Mouse (Mus musculus): ENCODE data around the gene Syt3. TPM values are rescaled to one million over a fixed set of nuclear protein-coding genes. Genes with fewer than 3 reads are reported as not detected.
A peak's percentile ranks its signal among the peaks of the same experiment; 100 is the strongest.

The Syt3 gene
- polyA plus RNA-seq, 1 experiment from 2014 or later: 61.8 TPM

- Histone ChIP-seq H3K9me3 (ENCODE audit: control insufficient read depth, low read length) (no peaks in the 10 kb centered on the region), H3K27me3 (ENCODE audit: control insufficient read depth, insufficient read depth, low read length) (no peaks in the 10 kb centered on the region), H3K4me2 (replicated peaks) (peak overlapping the region; percentile 62), H3K4me3 (replicated peaks; ENCODE audit: low read length) (peak overlapping the region; percentile 44), H3K4me1 (replicated peaks; ENCODE audit: control insufficient read depth, insufficient read depth, low read length) (peaks cover 11% of the 10 kb centered on the region), H3K36me3 (replicated peaks; ENCODE audit: control insufficient read depth, insufficient read depth) (no peaks in the 10 kb centered on the region), H3K27ac (peak overlapping the region; percentile 71), H3K9ac (peak overlapping the region; percentile 53)
- DNase-seq (ENCODE audit: low spot score) (peak; percentile 90), ATAC-seq (ENCODE audit: low FRiP score) (peak; percentile 92)
- WGBS: under 1% methylated on average over 19 of the region's 19 CpGs
Observed at GRCm38 (mm10) chr7:44373889-44374652, 9.8 kb upstream of the Syt3 start.

GRCm38 (mm10) chr7:44374756-44375155 lies 9.1 kb upstream of the Syt3 start:
- no peaks in the 10 kb centered on the region for H3K36me3 ChIP-seq (replicated peaks; ENCODE audit: control insufficient read depth, insufficient read depth)
- peak overlapping the region; percentile 62 for H3K4me2 ChIP-seq (replicated peaks)
- H3K4me3 ChIP-seq (replicated peaks; ENCODE audit: low read length): peak overlapping the region; percentile 44
- WGBS: 1% methylated on average over 5 of the region's 5 CpGs
- H3K9me3 ChIP-seq (ENCODE audit: control insufficient read depth, low read length): no peaks in the 10 kb centered on the region
- H3K27me3 ChIP-seq (ENCODE audit: control insufficient read depth, insufficient read depth, low read length): no peaks in the 10 kb centered on the region
- DNase-seq (ENCODE audit: low spot score) (no peak), ATAC-seq (ENCODE audit: low FRiP score) (peak; percentile 38; the same call in 1 of the 2 replicates)
- peak overlapping the region; percentile 53 for H3K9ac ChIP-seq
- peak overlapping the region; percentile 71 for H3K27ac ChIP-seq
- peaks cover 11% of the 10 kb centered on the region for H3K4me1 ChIP-seq (replicated peaks; ENCODE audit: control insufficient read depth, insufficient read depth, low read length)

GRCm38 (mm10) chr7:44375207-44375606 lies 8.7 kb upstream of the Syt3 start:
- H3K36me3 ChIP-seq (replicated peaks; ENCODE audit: control insufficient read depth, insufficient read depth): no peaks in the 10 kb centered on the region
- H3K27me3 ChIP-seq (ENCODE audit: control insufficient read depth, insufficient read depth, low read length): no peaks in the 10 kb centered on the region
- H3K4me1 ChIP-seq (replicated peaks; ENCODE audit: control insufficient read depth, insufficient read depth, low read length): peaks cover 11% of the 10 kb centered on the region
- WGBS: 5% methylated on average over 10 of the region's 10 CpGs
- no peak for DNase-seq (ENCODE audit: low spot score)
- H3K4me2 ChIP-seq (replicated peaks): peak overlapping the region; percentile 62
- no peak for ATAC-seq (ENCODE audit: low FRiP score)
- H3K27ac ChIP-seq: no peak overlapping the region
- H3K9me3 ChIP-seq (ENCODE audit: control insufficient read depth, low read length): no peaks in the 10 kb centered on the region
- peak overlapping the region; percentile 53; the same call in 1 of the 2 replicates for H3K9ac ChIP-seq
- H3K4me3 ChIP-seq (replicated peaks; ENCODE audit: low read length): peak overlapping the region; percentile 44

GRCm38 (mm10) chr7:44375793-44376192 lies 8.1 kb upstream of the Syt3 start:
- no peak overlapping the region for H3K27ac ChIP-seq
- no peaks in the 10 kb centered on the region for H3K9me3 ChIP-seq (ENCODE audit: control insufficient read depth, low read length)
- no peak overlapping the region for H3K4me2 ChIP-seq (replicated peaks)
- no peaks in the 10 kb centered on the region for H3K27me3 ChIP-seq (ENCODE audit: control insufficient read depth, insufficient read depth, low read length)
- no peaks in the 10 kb centered on the region for H3K36me3 ChIP-seq (replicated peaks; ENCODE audit: control insufficient read depth, insufficient read depth)
- DNase-seq (ENCODE audit: low spot score): no peak
- peaks cover 11% of the 10 kb centered on the region for H3K4me1 ChIP-seq (replicated peaks; ENCODE audit: control insufficient read depth, insufficient read depth, low read length)
- no peak for ATAC-seq (ENCODE audit: low FRiP score)
- WGBS: 61% methylated on average over 3 of the region's 3 CpGs
- H3K4me3 ChIP-seq (replicated peaks; ENCODE audit: low read length): no peak overlapping the region
- no peak overlapping the region for H3K9ac ChIP-seq

GRCm38 (mm10) chr7:44378290-44378689 lies 5.6 kb upstream of the Syt3 start:
- no peak overlapping the region for H3K9ac ChIP-seq
- no peaks in the 10 kb centered on the region for H3K36me3 ChIP-seq (replicated peaks; ENCODE audit: control insufficient read depth, insufficient read depth)
- H3K27me3 ChIP-seq (ENCODE audit: control insufficient read depth, insufficient read depth, low read length): no peaks in the 10 kb centered on the region
- ATAC-seq (ENCODE audit: low FRiP score): no peak
- no peak overlapping the region for H3K27ac ChIP-seq
- DNase-seq (ENCODE audit: low spot score): peak; percentile 54
- H3K9me3 ChIP-seq (ENCODE audit: control insufficient read depth, low read length): no peaks in the 10 kb centered on the region
- H3K4me1 ChIP-seq (replicated peaks; ENCODE audit: control insufficient read depth, insufficient read depth, low read length): peaks cover 11% of the 10 kb centered on the region
- WGBS: 59% methylated on average over 4 of the region's 4 CpGs
- H3K4me2 ChIP-seq (replicated peaks): no peak overlapping the region
- no peak overlapping the region for H3K4me3 ChIP-seq (replicated peaks; ENCODE audit: low read length)

GRCm38 (mm10) chr7:44382541-44382940 lies 1.4 kb upstream of the Syt3 start:
- Histone ChIP-seq H3K36me3 (replicated peaks; ENCODE audit: control insufficient read depth, insufficient read depth) (no peaks in the 10 kb centered on the region), H3K4me3 (replicated peaks; ENCODE audit: low read length) (no peak overlapping the region), H3K9me3 (ENCODE audit: control insufficient read depth, low read length) (no peaks in the 10 kb centered on the region), H3K9ac (no peak overlapping the region), H3K4me1 (replicated peaks; ENCODE audit: control insufficient read depth, insufficient read depth, low read length) (peaks cover 7% of the 10 kb centered on the region; the same call in 1 of the 2 replicates), H3K27me3 (ENCODE audit: control insufficient read depth, insufficient read depth, low read length) (no peaks in the 10 kb centered on the region), H3K4me2 (replicated peaks) (no peak overlapping the region), H3K27ac (peak overlapping the region; percentile 71)
- peak; percentile 73 for DNase-seq (ENCODE audit: low spot score)
- 56% methylated on average over 12 of the region's 12 CpGs for WGBS
- no peak; the same call in 1 of the 2 replicates for ATAC-seq (ENCODE audit: low FRiP score)

- H3K36me3 ChIP-seq (replicated peaks; ENCODE audit: control insufficient read depth, insufficient read depth): no peaks in the 10 kb centered on the region
- H3K9me3 ChIP-seq (ENCODE audit: control insufficient read depth, low read length): no peaks in the 10 kb centered on the region
- H3K4me2 ChIP-seq (replicated peaks): peak overlapping the region; percentile 97
- H3K9ac ChIP-seq: peak overlapping the region; percentile 83
- no peak overlapping the region for H3K27ac ChIP-seq
- WGBS: 3% methylated on average over 17 of the region's 17 CpGs
- H3K4me1 ChIP-seq (replicated peaks; ENCODE audit: control insufficient read depth, insufficient read depth, low read length): peaks cover 7% of the 10 kb centered on the region; the same call in 1 of the 2 replicates
- ATAC-seq (ENCODE audit: low FRiP score) (peak; percentile 62), DNase-seq (ENCODE audit: low spot score) (no peak)
- H3K27me3 ChIP-seq (ENCODE audit: control insufficient read depth, insufficient read depth, low read length): no peaks in the 10 kb centered on the region
- H3K4me3 ChIP-seq (replicated peaks; ENCODE audit: low read length): peak overlapping the region; percentile 55
Observed at GRCm38 (mm10) chr7:44384716-44385059, 786 bp downstream of the Syt3 start.

- H3K36me3 ChIP-seq (replicated peaks; ENCODE audit: control insufficient read depth, insufficient read depth): no peaks in the 10 kb centered on the region
- H3K9ac ChIP-seq: peak within 1 kb of the TSS; percentile 83
- no peak within 1 kb of the TSS for H3K27ac ChIP-seq
- H3K9me3 ChIP-seq (ENCODE audit: control insufficient read depth, low read length): no peaks in the 10 kb centered on the region
- DNase-seq (ENCODE audit: low spot score): no peak
- ATAC-seq (ENCODE audit: low FRiP score): no peak
- peak within 1 kb of the TSS; percentile 55 for H3K4me3 ChIP-seq (replicated peaks; ENCODE audit: low read length)
- H3K4me1 ChIP-seq (replicated peaks; ENCODE audit: control insufficient read depth, insufficient read depth, low read length): peaks cover 7% of the 10 kb centered on the region; the same call in 1 of the 2 replicates
- H3K27me3 ChIP-seq (ENCODE audit: control insufficient read depth, insufficient read depth, low read length): no peaks in the 10 kb centered on the region
- peak within 1 kb of the TSS; percentile 97 for H3K4me2 ChIP-seq (replicated peaks)
- 79% methylated on average over 12 of the region's 12 CpGs for WGBS
Observed at GRCm38 (mm10) chr7:44385720-44386119, 1.8 kb downstream of the Syt3 start, which contains the start of gene 1700008O03Rik. Gene 1700008O03Rik, minus strand, starts transcription at chr7:44385820.

GRCm38 (mm10) chr7:44391831-44392230 lies 7.9 kb downstream of the Syt3 start:
- WGBS: 81% methylated on average over 4 of the region's 4 CpGs
- no peaks in the 10 kb centered on the region for H3K9me3 ChIP-seq (ENCODE audit: control insufficient read depth, low read length)
- no peaks in the 10 kb centered on the region for H3K36me3 ChIP-seq (replicated peaks; ENCODE audit: control insufficient read depth, insufficient read depth)
- H3K27ac ChIP-seq: no peak overlapping the region
- no peak for DNase-seq (ENCODE audit: low spot score)
- H3K4me3 ChIP-seq (replicated peaks; ENCODE audit: low read length): no peak overlapping the region
- no peaks in the 10 kb centered on the region for H3K4me1 ChIP-seq (replicated peaks; ENCODE audit: control insufficient read depth, insufficient read depth, low read length)
- no peak overlapping the region for H3K4me2 ChIP-seq (replicated peaks)
- ATAC-seq (ENCODE audit: low FRiP score): no peak
- H3K27me3 ChIP-seq (ENCODE audit: control insufficient read depth, insufficient read depth, low read length): no peaks in the 10 kb centered on the region
- H3K9ac ChIP-seq: no peak overlapping the region

All from hindbrain, embryonic 14.5 days (tissue).